Mouse (Mus musculus) neural tube, embryonic 10.5 days (tissue): ENCODE measurements around the gene Gm42906.
A peak's percentile ranks its signal among the peaks of the same experiment; 100 is the strongest.

Experiments used
- DNase-seq: peaks from one replicate; pipeline ENCODE4 v3.0.0-alpha.2; 2017; ENCODE audit warnings: low spot score; ENCODE audit errors: extremely low spot score

Gene Gm42906

DNA sequence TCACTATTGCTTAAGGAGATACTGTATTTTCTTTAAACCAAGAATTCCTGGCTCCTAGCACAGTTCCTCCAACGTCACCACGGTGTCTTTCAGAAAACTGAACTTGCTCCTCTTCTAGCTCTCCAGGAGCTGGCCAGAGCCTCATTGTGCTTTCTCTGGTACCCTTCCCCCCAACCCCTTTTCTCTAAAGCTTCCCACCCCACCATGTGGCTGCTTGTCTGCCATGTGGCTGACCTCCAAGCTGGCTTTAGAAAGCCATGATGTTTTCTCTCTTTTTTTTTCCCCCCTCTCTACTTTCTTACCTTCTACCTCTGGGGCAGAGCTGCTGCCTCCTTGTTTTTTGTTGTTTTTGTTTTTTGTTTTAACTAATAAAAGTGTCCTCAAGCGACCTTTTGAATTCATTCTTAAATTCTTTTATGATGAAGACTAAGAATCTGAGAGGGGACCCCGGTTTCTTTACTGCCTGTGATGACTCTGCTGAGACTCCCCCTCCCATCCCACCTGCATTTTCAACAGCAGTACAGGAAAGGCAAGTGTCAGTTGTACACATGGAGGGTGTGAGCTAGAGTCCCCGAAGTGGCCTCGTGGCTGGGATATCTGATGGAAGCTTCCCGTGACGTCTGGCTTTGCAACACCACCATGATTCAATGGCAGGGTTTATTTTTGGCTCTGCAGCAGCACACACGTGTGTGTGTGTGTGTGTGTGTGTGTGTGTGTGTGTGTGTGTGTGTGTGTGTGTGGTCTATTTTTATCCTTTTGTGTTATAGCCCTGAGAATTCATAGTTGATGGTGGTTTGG is 393.0 kb downstream of the Gm42906 start:
- DNase-seq, result no peak

DNA sequence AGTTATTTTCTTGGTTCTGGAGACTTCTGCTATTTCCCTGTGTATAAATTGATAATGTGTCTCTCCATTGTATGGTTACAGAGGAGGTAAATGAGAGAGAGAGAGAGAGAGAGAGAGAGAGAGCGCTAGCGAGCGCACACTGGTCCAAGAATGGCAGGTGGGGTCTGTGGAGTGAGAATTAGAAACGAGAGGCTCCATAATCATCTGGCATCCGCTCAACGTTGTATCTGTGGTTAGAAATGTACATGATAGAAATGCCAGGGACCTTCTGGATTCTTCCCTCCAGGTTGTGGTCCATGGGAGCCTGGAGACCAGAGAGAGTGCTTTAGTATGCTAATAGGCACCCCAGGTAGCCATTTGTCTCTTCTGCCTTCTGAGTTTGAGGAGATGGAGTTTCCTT is 399.1 kb downstream of the Gm42906 start:
- DNase-seq, result no peak

DNA sequence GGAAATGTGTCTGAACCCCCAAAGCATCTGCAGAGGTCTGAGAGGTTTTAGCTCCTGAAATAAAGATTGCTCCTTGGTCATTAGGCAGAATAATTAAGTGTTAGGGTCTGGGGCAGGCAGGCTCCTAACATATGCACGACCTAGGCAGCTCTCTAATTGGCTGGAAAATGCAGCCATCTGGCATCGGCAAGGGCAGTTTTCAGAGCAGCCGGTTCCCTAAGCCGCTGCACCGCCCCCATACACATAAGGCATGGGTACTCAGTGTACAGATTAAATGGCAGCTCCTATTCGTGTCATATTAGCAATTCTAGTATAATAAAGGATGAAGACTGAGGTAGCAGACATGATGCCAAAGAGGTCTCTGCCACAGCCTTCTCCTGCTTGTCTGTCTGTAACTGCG is 400.8 kb downstream of the Gm42906 start:
- no peak for DNase-seq

DNA sequence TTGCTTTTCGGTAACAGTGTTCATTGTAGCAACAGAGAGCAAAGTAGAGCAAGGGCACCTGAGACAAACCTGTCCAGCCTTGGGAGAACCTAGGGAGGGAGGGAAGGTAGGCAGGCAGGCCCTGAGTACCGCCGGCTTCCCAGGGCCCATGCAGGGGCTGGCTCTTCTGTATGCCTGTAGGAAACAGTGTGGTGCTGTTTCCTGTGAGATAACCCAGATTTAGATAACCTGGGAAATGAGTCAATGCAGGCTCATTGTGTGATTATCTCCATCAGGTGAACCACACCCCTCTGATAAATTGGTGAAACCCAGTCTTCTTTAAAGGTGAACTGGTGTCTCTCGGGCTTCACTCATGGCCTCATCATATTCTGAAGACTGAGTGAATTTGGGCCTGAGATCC is 401.9 kb downstream of the Gm42906 start:
- DNase-seq, result no peak

DNA sequence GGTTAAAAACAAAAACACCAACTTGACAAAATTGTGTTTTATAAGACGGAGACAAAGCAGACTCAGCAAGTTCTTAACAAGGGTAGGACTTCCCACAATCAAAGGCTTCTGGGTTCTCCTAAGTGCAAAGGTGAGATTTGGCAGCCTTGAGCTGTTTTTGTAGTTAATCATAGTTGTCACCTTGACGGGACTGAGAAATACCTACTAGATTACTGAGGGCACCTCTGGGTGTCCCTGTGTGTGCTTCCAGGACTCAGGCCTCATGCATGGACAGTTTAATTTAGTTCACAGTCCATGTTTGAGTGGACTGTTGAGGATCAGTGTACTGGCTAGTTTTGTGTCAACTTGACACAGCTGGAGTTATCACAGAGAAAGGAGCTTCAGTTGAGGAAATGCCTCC is 403.5 kb downstream of the Gm42906 start:
- DNase-seq, result no peak

DNA sequence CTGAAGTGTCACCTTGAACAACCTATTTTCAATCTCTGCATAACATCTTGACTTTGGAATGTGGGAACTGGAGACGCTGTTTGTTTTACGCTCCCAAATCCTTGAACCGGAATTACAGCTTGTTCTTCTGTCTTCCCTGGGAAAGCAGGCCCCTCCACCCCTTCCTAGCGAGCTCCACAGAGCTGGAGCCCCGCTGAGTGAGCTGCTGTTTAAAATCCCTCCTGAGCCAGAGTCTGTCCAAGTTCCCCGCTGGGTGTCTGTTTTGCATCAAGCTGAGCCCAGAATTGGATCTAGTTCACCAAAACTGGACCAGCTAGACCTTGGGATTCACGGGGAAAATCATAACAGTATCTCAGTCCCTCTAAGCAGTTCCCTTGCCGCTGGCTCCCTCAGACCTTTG is 404.5 kb downstream of the Gm42906 start:
- peak; percentile 46 for DNase-seq

DNA sequence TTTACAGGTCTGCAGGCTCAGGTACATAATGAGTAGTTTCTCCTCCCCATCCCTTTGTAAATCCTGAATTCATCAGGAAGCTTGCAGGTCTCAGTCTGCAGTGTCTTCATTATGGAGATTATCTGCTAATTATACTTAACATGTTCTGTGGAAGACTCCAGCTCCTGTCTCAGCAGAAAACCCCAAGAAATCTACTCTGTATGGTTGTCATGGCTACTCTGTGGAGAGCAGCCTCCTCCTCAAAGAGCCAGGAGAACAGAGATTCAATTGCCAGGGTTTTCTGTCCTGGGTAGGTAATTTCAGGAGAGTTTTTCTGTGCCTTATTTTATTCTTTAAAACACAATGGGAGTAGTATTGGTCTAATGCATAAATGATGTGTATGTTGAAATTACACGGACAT is 405.0 kb downstream of the Gm42906 start:
- no peak for DNase-seq

DNA sequence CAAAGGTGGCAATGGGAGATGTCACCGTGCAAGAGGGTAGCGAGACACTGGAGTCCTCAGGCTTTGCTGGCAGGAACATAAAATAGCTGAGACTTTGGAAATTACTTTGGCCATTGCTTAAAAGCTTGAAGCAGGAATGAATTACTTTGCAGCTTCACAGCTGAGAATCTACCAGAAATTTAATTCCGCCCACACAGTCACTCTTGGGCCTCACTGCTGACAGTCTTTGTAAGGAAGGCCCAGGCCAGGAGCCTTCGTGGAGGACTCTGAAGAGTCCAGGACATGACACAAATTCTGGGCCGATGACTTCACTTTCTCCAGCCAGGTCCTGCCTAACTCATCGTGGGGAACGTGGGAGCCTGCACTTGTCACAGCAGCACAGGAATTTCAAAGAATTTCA is 405.9 kb downstream of the Gm42906 start:
- DNase-seq, result no peak

DNA sequence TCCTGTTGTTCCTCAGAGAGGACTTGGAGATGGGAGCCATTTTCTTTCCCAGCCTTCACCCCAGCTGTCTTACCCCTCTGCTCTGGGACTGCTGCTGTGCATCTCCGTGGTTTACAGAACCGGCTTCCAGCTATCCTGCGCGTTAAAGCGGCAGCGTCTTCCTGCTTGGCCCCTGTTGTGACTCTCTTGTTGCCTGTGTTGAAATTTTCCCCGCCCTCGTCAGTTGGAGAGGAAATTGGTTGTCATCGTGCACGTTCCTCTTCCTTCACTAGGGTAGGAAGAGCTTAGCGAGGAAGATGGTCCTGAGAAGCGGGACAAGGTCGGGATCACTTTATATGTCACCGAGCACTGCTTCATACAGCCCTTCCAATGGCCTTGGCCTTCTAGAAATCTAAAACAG is 407.1 kb downstream of the Gm42906 start:
- DNase-seq, result no peak

DNA sequence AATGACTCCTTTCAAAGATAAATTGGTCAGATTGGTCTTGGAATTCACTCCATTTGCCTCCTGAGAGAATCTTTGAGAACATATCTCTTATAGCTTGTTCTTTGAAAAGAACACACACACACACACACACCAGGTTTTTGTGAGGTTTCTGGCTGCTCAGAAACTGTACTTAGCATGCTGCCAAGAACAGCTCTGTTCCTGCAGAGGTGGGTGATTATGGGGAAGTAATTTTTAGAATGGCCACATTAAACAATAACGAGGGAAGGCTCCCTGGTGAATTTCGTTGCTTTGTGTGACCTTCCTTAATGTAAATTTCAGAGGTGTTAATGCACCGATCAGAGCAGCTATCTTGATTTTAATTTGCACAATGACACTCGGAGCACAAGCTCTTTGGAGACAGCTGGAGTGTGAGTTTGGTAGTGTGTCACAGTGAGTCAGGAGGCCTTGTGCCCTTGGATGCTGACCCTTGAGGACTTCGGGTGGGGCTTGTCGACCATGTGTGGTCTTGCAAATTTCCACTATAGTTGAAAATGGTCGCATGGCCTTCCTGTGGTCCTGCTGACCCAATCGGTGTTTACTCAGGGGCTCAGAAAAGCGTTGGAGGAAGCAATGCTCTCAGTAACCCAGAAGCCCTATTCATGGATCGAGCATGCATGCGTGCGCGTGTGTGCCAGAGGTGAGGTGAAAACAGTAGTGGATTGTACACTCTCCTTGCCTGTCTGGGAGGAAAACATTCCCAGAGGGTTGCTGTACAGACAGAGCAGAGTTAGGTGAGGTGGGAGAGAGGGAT is 407.7 kb downstream of the Gm42906 start:
- no peak for DNase-seq

DNA sequence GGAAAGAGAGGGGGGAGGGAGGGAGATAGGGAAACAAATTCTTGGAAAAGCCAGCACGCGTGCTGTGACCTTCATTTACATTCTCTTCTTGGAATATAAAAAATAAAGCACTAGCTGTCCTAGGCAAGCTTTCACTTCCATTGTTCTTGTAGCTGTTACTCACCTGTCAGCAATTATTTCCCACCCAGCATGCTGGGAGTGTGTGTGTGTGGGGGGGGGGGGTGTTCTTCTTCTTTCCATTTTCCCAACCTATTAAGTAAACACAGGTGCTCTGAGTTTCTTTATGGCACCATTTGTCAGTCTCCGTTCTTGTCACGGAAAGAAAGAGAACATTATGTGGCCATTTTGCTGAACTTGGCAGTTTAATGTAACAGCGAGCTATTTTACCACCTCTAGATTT is 409.0 kb downstream of the Gm42906 start:
- DNase-seq, result no peak

DNA sequence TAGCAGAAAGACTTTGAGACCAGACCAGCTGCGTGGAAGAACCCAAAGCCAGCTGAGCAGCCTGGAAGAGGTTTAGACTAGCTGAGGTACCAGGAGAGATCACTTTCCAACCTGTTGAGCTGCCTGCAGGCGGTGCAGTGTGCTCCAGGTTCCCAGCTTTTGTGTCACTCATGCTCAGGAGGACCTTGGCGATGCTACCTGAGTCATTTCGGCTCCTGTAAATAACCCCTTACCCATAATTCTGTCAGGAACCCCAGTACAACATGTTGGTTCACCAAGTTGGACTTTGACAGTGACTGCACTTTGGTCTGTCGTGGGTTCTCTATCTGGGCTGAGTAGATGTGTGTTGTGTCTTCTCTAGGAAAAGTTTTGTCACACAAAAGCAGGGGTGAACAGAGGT is 409.5 kb downstream of the Gm42906 start:
- DNase-seq, result no peak
